Mouse (Mus musculus) thymus, adult 2 months (tissue): ENCODE results near the gene Epha10. TPM values are rescaled to one million over a fixed set of nuclear protein-coding genes. Genes with fewer than 3 reads are reported as not detected.
A peak's percentile ranks its signal among the peaks of the same experiment; 100 is the strongest.

Experiments used
- DNase-seq: peaks from one replicate; pipeline ENCODE4 v3.0.0; 2021
- H3K27ac ChIP-seq: fragments of 200-500 bp; 2 replicates; pipeline ENCODE4 v1.5.1; 2012; ENCODE audit warnings: low read length, control low read depth; ENCODE audit not compliant: control insufficient read depth, insufficient read depth
- H3K27me3 ChIP-seq: fragments of 200-500 bp; 2 replicates; pipeline ENCODE4 v1.6.1; 2012; ENCODE audit warnings: mild to moderate bottlenecking, low read length, moderate library complexity, mixed read lengths; ENCODE audit not compliant: control insufficient read depth, insufficient read depth
- H3K36me3 ChIP-seq: fragments of 200-500 bp; 2 replicates; pipeline ENCODE4 v1.6.1; 2012; ENCODE audit warnings: mild to moderate bottlenecking, low read length, moderate library complexity; ENCODE audit not compliant: control insufficient read depth, insufficient read depth
- H3K4me1 ChIP-seq: fragments of 200-500 bp; replicated peaks from 2 replicates; pipeline ENCODE4 v1.6.1; 2012; ENCODE audit warnings: low read length; ENCODE audit not compliant: control insufficient read depth, insufficient read depth
- H3K4me3 ChIP-seq: fragments of 200-500 bp; 2 replicates; pipeline ENCODE4 v1.5.1; 2012; ENCODE audit warnings: mild to moderate bottlenecking, low read length, control low read depth, moderate library complexity; ENCODE audit not compliant: control insufficient read depth, insufficient read depth
- CTCF ChIP-seq: fragments of 200-500 bp; IDR thresholded peaks from 2 replicates; pipeline ENCODE4 v1.5.1; 2012; ENCODE audit warnings: mild to moderate bottlenecking, control low read depth, low read length, moderate library complexity, borderline replicate concordance; ENCODE audit not compliant: control insufficient read depth, poor library complexity, insufficient read depth; ENCODE audit errors: extremely low read depth
- POLR2A ChIP-seq: fragments of 200-500 bp; IDR thresholded peaks from 2 replicates; pipeline ENCODE4 v1.6.1; 2012; ENCODE audit warnings: mild to moderate bottlenecking, low read length, control low read depth, moderate library complexity; ENCODE audit not compliant: control insufficient read depth, poor library complexity, insufficient read depth; ENCODE audit errors: extremely low read depth
- WGBS: fragments of 180-500 bp; shearing (Covaris S2); methylation state at CpG from one replicate; pipeline ENCODE4 v1.1.7; 2018; 5-methylcytosine and 5-hydroxymethylcytosine counted together
- polyA plus RNA-seq: library from polyadenylated mRNA; depleted of rRNA; stranded (reverse); fragments of >200 nt; gene quantifications from 2 replicates; pipeline ENCODE4 v1.2.3, GENCODE M21; 2012

The Epha10 gene
- polyA plus RNA-seq, 1 experiment = 0.07 TPM

DNA sequence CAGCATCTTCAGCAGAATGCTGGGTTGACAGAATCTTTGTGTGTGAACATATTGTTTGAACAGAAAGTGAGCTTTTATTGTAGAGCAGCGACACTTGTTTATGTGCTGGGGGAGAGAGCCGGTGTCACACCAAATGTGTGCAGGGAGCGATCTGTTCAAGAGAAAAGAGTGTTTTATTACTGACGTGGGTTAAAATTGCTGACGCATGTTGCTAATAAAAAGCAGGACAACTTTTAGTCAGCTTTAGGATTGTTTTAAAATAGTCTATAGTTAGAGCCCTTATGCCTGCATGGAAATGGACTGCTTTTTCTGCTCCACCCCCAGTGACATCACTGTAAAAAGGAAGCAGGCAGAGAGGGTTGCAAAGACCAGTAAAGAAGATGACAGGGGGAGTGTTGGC is 10.1 kb downstream of the Epha10 start:
- no peak overlapping the region for H3K4me3 ChIP-seq
- TF ChIP-seq CTCF (no peak), POLR2A (no peak)
- DNase-seq = no peak
- H3K36me3 ChIP-seq = no peaks in the 10 kb centered on the region
- no peaks in the 10 kb centered on the region; the same call in 1 of the 2 replicates for H3K4me1 ChIP-seq
- H3K27me3 ChIP-seq = no peaks in the 10 kb centered on the region; the same call in 1 of the 2 replicates
- no peak overlapping the region for H3K27ac ChIP-seq
- 77% methylated on average over 5 of the region's 5 CpGs for WGBS

DNA sequence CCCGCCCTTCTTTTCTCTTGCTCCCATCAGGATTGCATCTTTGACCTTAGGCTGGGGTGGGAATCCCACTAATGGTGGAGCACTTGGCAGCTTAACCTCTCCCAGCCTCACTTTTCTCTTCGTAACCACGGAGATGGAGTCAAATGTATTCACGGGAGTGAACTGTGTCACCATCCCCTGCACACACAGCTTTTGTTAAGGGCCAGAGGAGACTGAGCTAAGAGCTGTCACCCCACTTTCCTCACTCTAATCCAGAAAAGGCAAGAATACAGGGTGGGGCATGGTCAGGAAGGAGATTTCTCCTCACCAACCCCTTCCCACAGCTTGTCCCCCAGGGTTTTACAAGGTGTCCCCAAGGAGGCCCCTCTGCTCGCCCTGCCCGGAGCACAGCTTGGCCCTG is 13.1 kb downstream of the Epha10 start:
- DNase-seq = no peak
- no peak for TF ChIP-seq POLR2A
- TF ChIP-seq CTCF = no peak
- WGBS = 44% methylated on average over 6 of the region's 6 CpGs

DNA sequence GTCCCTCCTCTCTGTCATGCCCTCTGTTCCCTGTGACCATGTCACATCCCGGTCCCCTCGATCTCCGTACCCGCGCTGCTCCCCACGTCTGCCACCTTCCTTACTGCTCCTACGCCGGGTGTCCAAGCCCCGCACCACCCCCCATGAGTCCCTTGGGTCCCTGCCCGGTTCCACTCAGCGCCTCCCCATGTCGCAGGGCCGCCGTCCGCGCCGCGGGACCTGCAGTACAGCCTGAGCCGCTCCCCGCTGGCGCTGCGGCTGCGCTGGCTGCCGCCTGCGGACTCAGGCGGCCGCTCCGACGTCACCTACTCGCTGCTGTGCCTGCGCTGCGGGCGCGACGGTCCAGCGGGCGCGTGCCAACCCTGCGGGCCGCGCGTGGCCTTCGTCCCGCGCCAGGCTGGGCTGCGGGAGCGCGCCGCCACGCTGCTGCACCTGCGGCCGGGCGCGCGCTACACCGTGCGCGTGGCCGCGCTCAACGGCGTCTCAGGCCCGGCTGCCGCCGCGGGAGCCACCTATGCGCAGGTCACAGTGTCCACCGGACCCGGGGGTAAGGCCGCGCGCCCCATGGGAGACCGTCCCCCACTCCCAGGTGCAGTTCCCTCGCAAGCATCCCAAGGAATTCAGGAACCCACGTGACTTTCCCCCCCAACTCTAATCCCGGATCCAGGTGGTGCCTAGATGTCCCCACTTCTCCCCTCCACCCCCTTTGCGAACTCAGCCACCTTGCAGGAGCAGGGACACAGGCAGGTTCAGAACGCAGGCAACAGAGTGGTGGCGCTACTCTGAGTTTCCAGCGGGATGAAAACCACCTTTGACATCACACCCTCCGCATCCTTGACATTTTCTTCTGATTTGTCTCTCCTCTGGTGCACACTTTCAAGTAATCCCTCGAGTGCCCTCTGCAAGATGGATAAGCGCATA is 14.1 kb downstream of the Epha10 start:
- H3K4me3 ChIP-seq = no peak overlapping the region
- 4% methylated on average over 83 of the region's 83 CpGs for WGBS
- H3K36me3 ChIP-seq = no peaks in the 10 kb centered on the region
- no peaks in the 10 kb centered on the region; the same call in 1 of the 2 replicates for H3K4me1 ChIP-seq
- TF ChIP-seq POLR2A (no peak), CTCF (no peak)
- H3K27ac ChIP-seq = no peak overlapping the region
- no peak for DNase-seq
- no peaks in the 10 kb centered on the region; the same call in 1 of the 2 replicates for H3K27me3 ChIP-seq

More for the DNA sequence above, 13.1 kb downstream of the Epha10 start:
- H3K27me3 ChIP-seq = no peaks in the 10 kb centered on the region; the same call in 1 of the 2 replicates
- no peaks in the 10 kb centered on the region; the same call in 1 of the 2 replicates for H3K4me1 ChIP-seq
- no peaks in the 10 kb centered on the region for H3K36me3 ChIP-seq
- no peak overlapping the region for H3K4me3 ChIP-seq
- no peak overlapping the region for H3K27ac ChIP-seq

DNA sequence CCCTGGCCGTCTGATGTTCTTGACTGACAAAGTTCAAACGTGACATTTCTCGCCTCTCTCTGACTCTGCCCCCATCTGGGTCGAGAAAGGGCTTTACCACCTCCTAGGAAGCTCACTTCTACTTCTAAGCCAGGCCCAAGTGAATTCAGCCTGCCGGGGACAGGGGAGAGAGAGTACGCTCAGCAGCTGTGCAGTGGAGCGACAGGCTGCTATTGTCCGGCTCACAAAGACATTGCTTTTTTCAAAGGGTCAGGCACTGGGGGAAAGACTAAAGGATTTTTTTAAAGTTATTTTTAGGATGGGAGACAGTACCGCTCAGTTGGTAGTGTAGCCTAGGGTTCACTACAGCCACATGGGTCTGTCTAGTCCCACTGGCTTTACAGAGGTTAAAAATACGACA is 17.7 kb downstream of the Epha10 start:
- H3K4me1 ChIP-seq = no peaks in the 10 kb centered on the region; the same call in 1 of the 2 replicates
- TF ChIP-seq POLR2A = no peak
- no peak overlapping the region for H3K4me3 ChIP-seq
- no peaks in the 10 kb centered on the region; the same call in 1 of the 2 replicates for H3K27me3 ChIP-seq
- no peaks in the 10 kb centered on the region for H3K36me3 ChIP-seq
- no peak overlapping the region for H3K27ac ChIP-seq
- DNase-seq = no peak
- 78% methylated on average over 10 of the region's 10 CpGs for WGBS

DNA sequence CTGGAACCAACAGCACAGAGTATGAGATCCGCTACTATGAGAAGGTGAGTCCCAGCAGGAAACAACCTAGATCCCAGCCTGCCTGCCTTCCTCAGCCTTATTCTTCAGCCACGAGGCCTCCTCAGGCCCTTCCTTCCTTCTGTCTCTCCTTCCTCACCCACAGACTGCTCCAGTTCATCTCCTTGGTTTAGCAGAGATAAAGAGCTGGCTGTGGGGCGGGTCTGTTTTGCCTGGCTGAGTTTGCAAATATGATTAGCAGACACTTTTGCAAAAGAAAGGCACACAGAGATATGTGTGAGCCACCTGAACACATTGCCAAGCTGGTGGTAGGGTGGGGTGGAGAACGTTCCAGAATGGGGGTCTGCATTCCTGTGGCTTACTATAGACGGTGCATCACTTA is 19.2 kb downstream of the Epha10 start:
- H3K27me3 ChIP-seq = no peaks in the 10 kb centered on the region

DNA sequence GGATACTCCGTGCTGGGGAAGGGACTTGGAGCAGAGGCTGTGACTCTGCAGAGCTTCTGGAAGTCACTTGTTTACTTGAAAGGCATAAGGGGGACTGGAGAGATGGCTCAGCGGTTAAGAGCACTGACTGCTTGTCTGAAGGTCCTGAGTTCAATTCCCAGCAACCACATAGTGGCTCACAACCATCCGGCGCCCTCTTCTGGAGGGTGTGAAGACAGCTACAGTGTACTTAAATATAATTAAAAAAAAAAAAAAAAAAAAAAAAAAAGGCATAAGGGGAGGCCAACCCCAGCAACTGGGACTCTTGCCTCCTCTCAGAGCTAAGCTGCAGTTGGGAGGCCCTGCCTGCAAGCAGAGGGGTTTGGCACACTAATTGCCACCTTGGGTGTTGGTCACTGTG is 24.7 kb downstream of the Epha10 start:
- no peak for TF ChIP-seq POLR2A
- TF ChIP-seq CTCF = no peak
- no peaks in the 10 kb centered on the region for H3K4me1 ChIP-seq
- no peak overlapping the region for H3K4me3 ChIP-seq
- H3K27me3 ChIP-seq = no peaks in the 10 kb centered on the region
- 68% methylated on average over 4 of the region's 4 CpGs for WGBS
- DNase-seq = peak; percentile 9
- H3K36me3 ChIP-seq = no peaks in the 10 kb centered on the region
- no peak overlapping the region for H3K27ac ChIP-seq

More for the DNA sequence above, 19.2 kb downstream of the Epha10 start:
- TF ChIP-seq POLR2A (no peak), CTCF (no peak)
- DNase-seq = no peak
- no peaks in the 10 kb centered on the region for H3K36me3 ChIP-seq
- WGBS = 69% methylated on average over 5 of the region's 5 CpGs
- H3K4me1 ChIP-seq = no peaks in the 10 kb centered on the region
- no peak overlapping the region for H3K27ac ChIP-seq
- H3K4me3 ChIP-seq = no peak overlapping the region
